Mouse (Mus musculus): ENCODE measurements around the gene Sumo1. TPM values are rescaled to one million over a fixed set of nuclear protein-coding genes. Genes with fewer than 3 reads are reported as not detected.

Sumo1 gene
- total and polyA plus RNA-seq, 3 experiments, result 129 to 131 TPM; not detected in 1

DNA sequence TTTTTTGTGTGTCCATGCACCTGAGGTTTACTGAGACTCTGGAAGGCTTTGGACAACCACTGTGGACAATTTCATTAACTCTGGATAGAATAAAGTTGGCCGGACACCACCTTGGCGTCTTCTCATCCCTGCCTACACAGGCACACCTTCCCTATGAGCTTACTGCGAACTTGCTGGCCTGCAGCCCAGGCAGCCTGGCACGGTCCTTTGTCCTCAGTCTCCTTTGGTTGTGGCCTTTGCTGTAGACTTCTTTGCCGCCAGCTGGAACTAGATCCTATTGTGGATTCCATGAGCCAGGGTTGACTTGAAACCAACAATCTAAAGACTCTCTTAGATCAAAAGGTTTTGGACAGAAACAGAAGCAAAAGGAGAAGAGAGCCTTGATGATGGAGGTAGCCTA, 45.2 kb downstream of the Sumo1 start:
- H3K9ac ChIP-seq (ENCODE audit: control insufficient read depth, low read depth, low read length, poor library complexity, severe bottlenecking), result no peak overlapping the region
- peaks cover 0 to 4% of the 10 kb centered on the region in 2 experiments; a peak in 2 of 4 replicates for H3K27me3 ChIP-seq (ENCODE audit: control insufficient read depth in 1 of 2, insufficient read depth in 2 of 2, low read length in 2 of 2)
- no peak overlapping the region for H3K27ac ChIP-seq (ENCODE audit: control insufficient read depth, low read depth, low read length)
- no peak for TF ChIP-seq TCF12 (IDR thresholded peaks at IDR 0.05; ENCODE audit: low read depth, low read length)
- no peak for TF ChIP-seq MYC (IDR thresholded peaks at IDR 0.05; ENCODE audit: low read depth, low read length)
- TF ChIP-seq SIN3A (IDR thresholded peaks at IDR 0.05; ENCODE audit: low read length), result no peak
- TF ChIP-seq BHLHE40 (IDR thresholded peaks at IDR 0.05; ENCODE audit: borderline replicate concordance, low read depth, low read length), result no peak
- H3K4me1 ChIP-seq (ENCODE audit: control insufficient read depth in 1 of 2, insufficient read depth in 2 of 2, low read length in 2 of 2), result no peaks in the 10 kb centered on the region; a peak in 1 of 4 replicates
- DNase-seq (ENCODE audit: low read depth, low spot score), result no peak
- no peaks in the 10 kb centered on the region for H3K36me3 ChIP-seq (ENCODE audit: control insufficient read depth in 1 of 2, insufficient read depth in 2 of 2, low read length in 2 of 2)
- H3K4me3 ChIP-seq (ENCODE audit: control insufficient read depth in 1 of 2, insufficient read depth in 1 of 2, low read depth in 2 of 2, low read length in 2 of 2), result no peak overlapping the region
- H3K9me3 ChIP-seq (replicated peaks; ENCODE audit: insufficient read depth, low read length), result no peaks in the 10 kb centered on the region
- H3K79me2 ChIP-seq (ENCODE audit: control insufficient read depth, insufficient read depth, low read length, poor library complexity), result no peaks in the 10 kb centered on the region

DNA sequence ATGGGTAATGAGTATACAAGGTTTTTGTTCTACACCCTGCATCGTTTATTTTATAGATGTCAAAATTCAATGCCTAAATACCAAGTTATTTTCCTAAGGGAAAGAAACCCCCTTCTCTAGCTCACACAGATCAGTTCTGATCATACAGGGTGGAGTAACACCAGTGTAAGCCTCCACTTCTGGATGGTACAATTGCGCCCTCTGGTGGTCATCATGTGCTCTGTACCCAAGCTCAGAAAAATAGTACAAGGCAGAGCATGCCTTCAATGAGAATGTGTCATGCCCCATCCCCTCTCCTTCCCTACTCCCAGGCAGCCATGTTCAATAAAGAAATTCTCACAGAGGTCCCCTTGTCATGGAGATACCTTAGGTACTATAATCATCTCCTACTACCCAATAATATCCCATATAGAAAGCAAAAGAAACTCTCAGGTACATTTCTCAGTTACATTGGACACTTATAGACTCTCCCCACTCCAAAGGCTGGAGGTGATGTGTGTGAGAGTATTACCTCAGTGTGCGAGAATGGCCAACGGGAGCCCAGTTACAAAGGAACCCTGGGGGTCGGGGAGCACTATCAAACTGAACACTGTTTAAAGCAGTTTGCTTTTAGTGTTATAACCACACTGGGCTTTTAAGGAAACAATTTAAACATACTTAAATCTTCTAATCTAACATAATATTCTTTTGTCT, 47.2 kb downstream of the Sumo1 start:
- no peaks in the 10 kb centered on the region for H3K79me2 ChIP-seq (ENCODE audit: control insufficient read depth, insufficient read depth, low read length, poor library complexity)

DNA sequence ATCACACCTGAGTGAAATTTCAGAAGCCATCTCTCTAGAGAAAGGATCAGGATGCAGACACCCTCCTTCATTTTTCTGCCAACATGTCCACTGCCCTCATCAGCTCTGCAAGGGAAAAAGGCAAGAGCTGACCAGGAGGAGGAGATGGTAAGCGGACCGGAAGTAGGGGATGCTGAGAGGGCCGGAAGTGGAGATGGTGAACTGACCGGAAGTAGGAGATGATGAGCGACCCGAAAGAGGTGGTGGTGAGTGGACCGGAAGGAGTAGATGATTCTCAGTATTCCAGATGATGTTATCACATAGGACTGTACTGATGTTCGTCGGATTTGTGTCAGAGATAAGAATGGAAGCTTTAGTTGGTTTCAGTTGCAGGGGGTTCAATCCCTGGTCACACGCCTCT, 51.4 kb downstream of the Sumo1 start:
- H3K27ac ChIP-seq (ENCODE audit: control insufficient read depth, low read depth, low read length), result no peak overlapping the region
- no peaks in the 10 kb centered on the region for H3K79me2 ChIP-seq (ENCODE audit: control insufficient read depth, insufficient read depth, low read length, poor library complexity)

More for the DNA sequence above, 47.2 kb downstream of the Sumo1 start:
- Histone ChIP-seq H3K9me3 (replicated peaks; ENCODE audit: insufficient read depth, low read length) (no peaks in the 10 kb centered on the region), H3K9ac (ENCODE audit: control insufficient read depth, low read depth, low read length, poor library complexity, severe bottlenecking) (no peak overlapping the region), H3K36me3 (ENCODE audit: control insufficient read depth in 1 of 2, insufficient read depth in 2 of 2, low read length in 2 of 2) (no peaks in the 10 kb centered on the region), H3K27me3 (ENCODE audit: control insufficient read depth in 1 of 2, insufficient read depth in 2 of 2, low read length in 2 of 2) (peaks cover 2 to 4% of the 10 kb centered on the region in 2 experiments; a peak in 3 of 4 replicates), H3K4me1 (ENCODE audit: control insufficient read depth in 1 of 2, insufficient read depth in 2 of 2, low read length in 2 of 2) (no peaks in the 10 kb centered on the region; a peak in 1 of 4 replicates), H3K27ac (ENCODE audit: control insufficient read depth, low read depth, low read length) (no peak overlapping the region), H3K4me3 (ENCODE audit: control insufficient read depth in 1 of 2, insufficient read depth in 1 of 2, low read depth in 2 of 2, low read length in 2 of 2) (no peak overlapping the region)
- peak; percentile 84 for DNase-seq (ENCODE audit: low read depth, low spot score)
- TF ChIP-seq MEF2A (IDR thresholded peaks at IDR 0.05; ENCODE audit: extremely low read depth, insufficient replicate concordance, low read depth, low read length, poor library complexity, severe bottlenecking) (no peak), JUND (IDR thresholded peaks at IDR 0.05; ENCODE audit: low read depth, low read length) (no peak), ZC3H11A (IDR thresholded peaks at IDR 0.05; ENCODE audit: low read depth, low read length) (peak; percentile 91), EP300 (IDR thresholded peaks at IDR 0.05; ENCODE audit: low read depth in 1 of 2, low read length in 2 of 2) (no peak), MYC (IDR thresholded peaks at IDR 0.05; ENCODE audit: low read depth, low read length) (peak; percentile 77), CHD1 (IDR thresholded peaks at IDR 0.05; ENCODE audit: low read depth, low read length) (no peak), TAL1 (IDR thresholded peaks at IDR 0.05; ENCODE audit: low read length) (no peak), MAZ (IDR thresholded peaks at IDR 0.05; ENCODE audit: low read depth, low read length) (peak; percentile 26; the same call in 1 of the 2 replicates), RAD21 (IDR thresholded peaks at IDR 0.05; ENCODE audit: low read depth, low read length) (peak; percentile 96), NRF1 (IDR thresholded peaks at IDR 0.05; ENCODE audit: insufficient read depth, low read depth, low read length, poor library complexity, severe bottlenecking) (no peak), CTCF (IDR thresholded peaks at IDR 0.05 in 2 of 3, conservative IDR thresholded peaks at IDR 0.05 in 1 of 3; ENCODE audit: control insufficient read depth in 1 of 3, insufficient read depth in 1 of 3, low read depth in 2 of 3, low read length in 3 of 3, poor library complexity in 1 of 3, severe bottlenecking in 1 of 3) (peak; percentile 88 to 97 (median 96)), TBP (IDR thresholded peaks at IDR 0.05; ENCODE audit: low read depth, low read length) (no peak), SMC3 (IDR thresholded peaks at IDR 0.05; ENCODE audit: low read depth, low read length) (peak; percentile 96)

More for the DNA sequence above, 51.4 kb downstream of the Sumo1 start:
- Histone ChIP-seq H3K9ac (ENCODE audit: control insufficient read depth, low read depth, low read length, poor library complexity, severe bottlenecking) (no peak overlapping the region), H3K27me3 (ENCODE audit: control insufficient read depth in 1 of 2, insufficient read depth in 2 of 2, low read length in 2 of 2) (peaks cover 2 to 4% of the 10 kb centered on the region in 2 experiments; a peak in 2 of 4 replicates), H3K36me3 (ENCODE audit: control insufficient read depth in 1 of 2, insufficient read depth in 2 of 2, low read length in 2 of 2) (no peaks in the 10 kb centered on the region), H3K4me1 (ENCODE audit: control insufficient read depth in 1 of 2, insufficient read depth in 2 of 2, low read length in 2 of 2) (no peaks in the 10 kb centered on the region; a peak in 1 of 4 replicates), H3K4me3 (ENCODE audit: control insufficient read depth in 1 of 2, insufficient read depth in 1 of 2, low read depth in 2 of 2, low read length in 2 of 2) (no peak overlapping the region), H3K9me3 (replicated peaks; ENCODE audit: insufficient read depth, low read length) (no peaks in the 10 kb centered on the region)
- TF ChIP-seq USF1 (IDR thresholded peaks at IDR 0.05; ENCODE audit: low read depth, low read length), result no peak
- TF ChIP-seq POLR2AphosphoS5 (IDR thresholded peaks at IDR 0.05; ENCODE audit: borderline replicate concordance, low read depth, low read length), result no peak
- no peak for TF ChIP-seq USF2 (IDR thresholded peaks at IDR 0.05; ENCODE audit: borderline replicate concordance in 1 of 2, insufficient read depth in 1 of 2, low read depth in 1 of 2, low read length in 2 of 2)
- TF ChIP-seq MXI1 (IDR thresholded peaks at IDR 0.05; ENCODE audit: low read depth, low read length), result no peak
- TF ChIP-seq BHLHE40 (IDR thresholded peaks at IDR 0.05; ENCODE audit: borderline replicate concordance, low read depth, low read length), result no peak
- TF ChIP-seq NELFE (IDR thresholded peaks at IDR 0.05; ENCODE audit: low read depth, low read length), result no peak
- no peak for TF ChIP-seq ZC3H11A (IDR thresholded peaks at IDR 0.05; ENCODE audit: low read depth, low read length)
- TF ChIP-seq POLR2A (IDR thresholded peaks at IDR 0.05; ENCODE audit: control insufficient read depth in 1 of 2, insufficient read depth in 1 of 2, low read depth in 1 of 2, low read length in 2 of 2, poor library complexity in 1 of 2), result no peak
- DNase-seq (ENCODE audit: low read depth, low spot score), result no peak
